Mouse (Mus musculus): Measurements from ENCODE around the gene Bhlhe41. TPM values are rescaled to one million over a fixed set of nuclear protein-coding genes. Genes with fewer than 3 reads are reported as not detected.

Bhlhe41 gene
- polyA plus RNA-seq, 1 experiment from 2014 or later: 2.7 TPM

DNA sequence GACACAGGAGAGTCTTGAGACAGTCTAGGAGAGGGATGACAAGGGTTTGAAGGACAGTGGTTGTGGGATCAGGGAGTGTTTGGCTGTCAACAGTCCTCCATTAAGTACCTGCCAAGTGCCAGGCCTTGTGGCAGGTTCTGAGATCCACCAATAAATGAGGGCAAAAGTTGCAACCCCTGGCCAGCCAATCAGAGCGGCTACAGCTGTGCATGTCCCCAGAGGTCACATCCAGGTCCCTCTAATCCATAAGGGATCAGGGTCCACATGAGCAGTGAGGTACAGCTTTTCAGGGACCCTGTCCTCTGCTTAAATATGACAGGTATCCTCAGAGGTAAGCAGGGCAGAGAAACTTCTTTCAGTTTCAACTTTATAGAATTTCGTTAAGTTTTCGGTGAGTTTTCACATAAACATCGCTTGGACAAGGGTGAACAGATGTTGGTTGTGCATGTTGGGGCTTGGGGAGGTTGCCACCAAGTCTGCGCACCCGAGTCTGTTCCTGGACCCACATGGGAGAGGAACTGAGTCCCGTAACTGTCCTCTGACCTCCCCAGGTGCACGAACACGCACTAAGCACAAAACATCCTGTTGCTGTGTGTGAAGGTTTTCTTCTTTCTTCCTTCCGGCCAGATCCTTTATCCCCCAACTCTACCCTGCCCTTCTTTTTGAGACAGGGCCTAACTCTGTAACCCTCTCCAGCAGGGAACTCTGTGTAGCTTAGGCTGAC is 11.8 kb downstream of the Bhlhe41 start:
- H3K27me3 ChIP-seq: no peaks in the 10 kb centered on the region
- 88% methylated on average over 10 of the region's 10 CpGs for WGBS
- H3K9me3 ChIP-seq: no peaks in the 10 kb centered on the region
- H3K27ac ChIP-seq: no peak overlapping the region
- H3K9ac ChIP-seq: no peak overlapping the region
- peaks cover 23% of the 10 kb centered on the region for H3K4me1 ChIP-seq
- H3K36me3 ChIP-seq: no peaks in the 10 kb centered on the region
- no peak for ATAC-seq (ENCODE audit: low FRiP score, low read depth)
- H3K4me2 ChIP-seq (replicated peaks): no peak overlapping the region
- H3K4me3 ChIP-seq: no peak overlapping the region

DNA sequence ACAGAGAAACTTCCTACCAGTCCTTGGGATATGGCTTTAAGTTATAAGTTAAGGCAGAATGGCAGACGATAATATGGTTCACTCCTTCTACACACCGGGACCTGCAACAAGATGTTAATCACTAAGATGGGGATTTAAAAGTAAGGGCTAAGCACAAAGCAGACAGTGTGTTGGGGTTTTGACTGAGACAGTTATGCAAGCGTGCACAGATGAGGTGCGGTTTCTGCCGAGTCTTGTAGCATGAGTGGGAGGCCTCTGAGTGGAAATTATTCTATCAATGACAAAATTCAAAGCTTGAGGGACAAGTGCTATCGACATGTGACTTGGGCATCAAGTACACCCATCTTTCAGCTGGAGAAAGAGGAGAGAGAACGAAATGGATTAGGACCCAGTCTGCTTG is 12.7 kb downstream of the Bhlhe41 start:
- WGBS: 87% methylated on average over 7 of the region's 7 CpGs
- Histone ChIP-seq H3K36me3 (no peaks in the 10 kb centered on the region), H3K9me3 (no peaks in the 10 kb centered on the region), H3K27me3 (no peaks in the 10 kb centered on the region), H3K9ac (no peak overlapping the region), H3K4me3 (no peak overlapping the region), H3K4me1 (peaks cover 23% of the 10 kb centered on the region), H3K27ac (no peak overlapping the region), H3K4me2 (replicated peaks) (no peak overlapping the region)
- ATAC-seq (ENCODE audit: low FRiP score, low read depth): no peak

DNA sequence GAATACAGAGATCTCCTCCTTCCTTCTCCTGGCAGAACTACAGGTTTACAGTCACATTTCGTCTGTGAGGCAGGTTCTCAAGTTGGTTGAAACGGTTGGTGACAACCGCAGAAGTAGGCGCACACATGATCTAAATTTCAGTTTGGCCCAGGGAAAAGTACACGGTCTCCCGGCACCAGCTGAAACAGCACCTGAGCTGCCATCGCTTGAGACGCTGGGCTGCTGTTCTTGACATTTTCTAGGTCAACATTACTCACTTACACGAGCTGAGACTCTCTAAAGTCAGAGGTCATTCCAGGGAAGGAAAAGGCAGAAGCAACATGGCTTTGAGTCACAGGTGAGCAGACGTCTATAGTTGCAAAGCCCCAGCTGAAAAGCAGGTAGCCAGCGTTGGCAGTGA is 13.4 kb downstream of the Bhlhe41 start:
- WGBS: 81% methylated on average over 11 of the region's 11 CpGs
- Histone ChIP-seq H3K9me3 (no peaks in the 10 kb centered on the region), H3K4me2 (replicated peaks) (no peak overlapping the region), H3K9ac (no peak overlapping the region), H3K36me3 (no peaks in the 10 kb centered on the region), H3K27me3 (no peaks in the 10 kb centered on the region), H3K27ac (no peak overlapping the region), H3K4me1 (peaks cover 23% of the 10 kb centered on the region), H3K4me3 (no peak overlapping the region)
- ATAC-seq (ENCODE audit: low FRiP score, low read depth): no peak

DNA sequence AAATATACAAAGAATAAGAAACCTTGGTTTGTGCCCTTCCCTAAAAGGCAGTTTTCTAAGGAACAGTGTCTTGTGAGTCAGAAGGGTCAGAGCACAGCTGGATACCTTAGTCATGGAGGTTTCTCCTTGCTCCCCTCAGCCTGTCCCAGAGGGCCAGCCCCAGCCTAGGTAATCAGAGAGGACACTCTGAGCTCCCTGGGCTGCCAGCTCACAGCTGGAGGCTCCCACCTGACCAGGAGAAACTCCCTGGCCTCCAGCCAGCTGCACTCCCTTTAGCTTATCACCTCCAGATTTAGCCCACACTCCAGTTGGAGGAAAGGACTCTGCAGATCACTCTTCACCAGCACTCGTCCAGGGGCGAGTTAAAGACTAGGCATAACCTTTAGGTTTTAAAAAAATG is 14.6 kb downstream of the Bhlhe41 start:
- Histone ChIP-seq H3K27me3 (no peaks in the 10 kb centered on the region), H3K4me1 (peaks cover 17% of the 10 kb centered on the region), H3K36me3 (no peaks in the 10 kb centered on the region), H3K27ac (no peak overlapping the region), H3K4me3 (no peak overlapping the region), H3K4me2 (replicated peaks) (no peak overlapping the region), H3K9ac (no peak overlapping the region), H3K9me3 (no peaks in the 10 kb centered on the region)
- ATAC-seq (ENCODE audit: low FRiP score, low read depth): no peak
- 38% methylated on average over 2 of the region's 2 CpGs for WGBS

DNA sequence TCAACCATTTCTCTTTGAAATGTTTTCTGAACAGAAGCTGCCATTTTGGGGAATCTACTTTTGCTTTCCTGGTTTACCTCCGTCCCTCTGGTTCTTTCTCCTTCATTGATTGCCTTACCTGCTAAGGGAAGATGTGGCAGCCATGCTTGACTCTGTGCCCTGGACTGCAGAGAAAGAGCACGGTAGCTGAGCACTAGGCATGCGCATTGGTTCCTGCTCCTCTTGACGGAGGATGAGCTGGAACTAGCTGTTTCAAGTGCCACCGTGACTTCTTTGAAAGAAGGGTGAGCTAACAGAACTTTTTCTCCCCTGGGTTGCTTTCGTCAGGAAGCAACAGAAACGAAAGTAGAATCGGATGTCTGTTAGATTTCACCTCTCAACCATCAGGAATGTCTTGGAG is 17.7 kb downstream of the Bhlhe41 start:
- H3K27ac ChIP-seq: no peak overlapping the region
- peaks cover 4% of the 10 kb centered on the region for H3K4me1 ChIP-seq
- H3K27me3 ChIP-seq: no peaks in the 10 kb centered on the region
- WGBS: 89% methylated on average over 8 of the region's 8 CpGs
- no peak for ATAC-seq (ENCODE audit: low FRiP score, low read depth)
- H3K9me3 ChIP-seq: no peaks in the 10 kb centered on the region
- no peaks in the 10 kb centered on the region for H3K36me3 ChIP-seq
- no peak overlapping the region for H3K4me2 ChIP-seq (replicated peaks)
- H3K4me3 ChIP-seq: no peak overlapping the region
- no peak overlapping the region for H3K9ac ChIP-seq

DNA sequence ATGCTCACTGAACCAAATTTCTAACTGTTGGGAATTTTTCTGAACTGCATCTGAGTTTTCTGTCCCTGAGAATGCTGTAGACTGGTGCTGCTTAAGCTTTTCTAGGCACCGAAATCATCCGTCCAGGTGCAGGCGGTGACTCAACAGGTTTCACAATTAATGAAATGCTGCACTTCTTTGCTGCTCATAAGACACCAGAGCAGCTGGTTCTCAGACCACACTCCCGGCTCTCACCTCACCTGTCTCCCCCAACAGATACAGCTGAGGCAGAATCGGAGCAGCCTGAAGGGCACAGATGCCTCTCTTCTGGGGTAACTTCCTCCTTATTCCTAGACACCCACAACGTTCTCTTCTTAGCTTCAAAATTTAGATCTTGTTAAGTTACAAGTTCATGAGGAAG is 18.4 kb downstream of the Bhlhe41 start:
- H3K4me1 ChIP-seq: peaks cover 4% of the 10 kb centered on the region
- no peaks in the 10 kb centered on the region for H3K9me3 ChIP-seq
- H3K4me2 ChIP-seq (replicated peaks): no peak overlapping the region
- no peak overlapping the region for H3K4me3 ChIP-seq
- H3K36me3 ChIP-seq: no peaks in the 10 kb centered on the region
- 76% methylated on average over 6 of the region's 6 CpGs for WGBS
- H3K9ac ChIP-seq: no peak overlapping the region
- H3K27me3 ChIP-seq: no peaks in the 10 kb centered on the region
- no peak overlapping the region for H3K27ac ChIP-seq
- ATAC-seq (ENCODE audit: low FRiP score, low read depth): no peak

DNA sequence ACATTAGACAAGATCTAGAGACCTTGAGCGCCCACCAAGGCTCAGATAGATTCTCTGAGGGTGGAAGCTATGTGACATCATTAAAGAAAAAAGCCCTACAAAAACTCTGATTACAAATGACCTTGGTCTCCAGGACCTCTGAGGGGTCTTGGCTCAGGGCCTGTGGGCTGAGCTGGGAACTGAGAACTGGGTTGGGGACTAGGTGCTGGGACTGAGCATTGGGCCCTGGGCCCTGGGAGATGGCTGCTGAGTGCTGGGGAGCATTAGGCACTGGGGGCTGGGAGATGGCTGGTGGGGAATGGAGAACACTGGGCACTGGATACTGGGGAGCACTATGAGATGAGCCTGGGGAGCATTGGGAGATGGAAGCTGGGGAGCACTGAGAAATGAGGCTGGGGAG is 19.3 kb downstream of the Bhlhe41 start:
- Histone ChIP-seq H3K36me3 (no peaks in the 10 kb centered on the region), H3K27me3 (no peaks in the 10 kb centered on the region), H3K4me2 (replicated peaks) (no peak overlapping the region), H3K27ac (no peak overlapping the region), H3K4me1 (peaks cover 4% of the 10 kb centered on the region), H3K9me3 (no peaks in the 10 kb centered on the region), H3K9ac (no peak overlapping the region), H3K4me3 (no peak overlapping the region)
- no peak for ATAC-seq (ENCODE audit: low FRiP score, low read depth)
- WGBS: 87% methylated on average over 1 of the region's 1 CpGs

DNA sequence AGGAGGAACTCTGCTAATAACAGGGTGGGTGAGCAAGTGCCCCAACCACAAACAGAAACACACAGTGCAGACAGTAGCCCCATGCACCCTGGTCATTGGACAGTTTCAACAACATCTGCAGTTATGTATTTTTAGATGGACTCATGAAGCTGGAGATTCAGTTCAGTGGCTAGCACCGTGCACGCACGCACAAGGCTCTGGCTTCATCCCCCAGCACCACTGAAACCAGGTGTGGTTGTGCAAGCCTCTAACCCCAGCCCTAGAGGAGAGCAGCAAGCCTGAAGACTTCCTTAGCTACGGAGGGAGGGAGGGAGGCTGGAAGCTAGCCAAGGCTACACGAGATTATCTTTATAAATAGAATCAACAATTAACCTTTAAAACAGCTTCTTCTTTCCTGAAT is 19.7 kb downstream of the Bhlhe41 start:
- H3K4me1 ChIP-seq: no peaks in the 10 kb centered on the region
- no peaks in the 10 kb centered on the region for H3K36me3 ChIP-seq
- H3K27ac ChIP-seq: no peak overlapping the region
- 70% methylated on average over 5 of the region's 5 CpGs for WGBS
- H3K4me3 ChIP-seq: no peak overlapping the region
- ATAC-seq (ENCODE audit: low FRiP score, low read depth): no peak
- no peaks in the 10 kb centered on the region for H3K9me3 ChIP-seq
- H3K4me2 ChIP-seq (replicated peaks): no peak overlapping the region
- no peak overlapping the region for H3K9ac ChIP-seq
- H3K27me3 ChIP-seq: no peaks in the 10 kb centered on the region

DNA sequence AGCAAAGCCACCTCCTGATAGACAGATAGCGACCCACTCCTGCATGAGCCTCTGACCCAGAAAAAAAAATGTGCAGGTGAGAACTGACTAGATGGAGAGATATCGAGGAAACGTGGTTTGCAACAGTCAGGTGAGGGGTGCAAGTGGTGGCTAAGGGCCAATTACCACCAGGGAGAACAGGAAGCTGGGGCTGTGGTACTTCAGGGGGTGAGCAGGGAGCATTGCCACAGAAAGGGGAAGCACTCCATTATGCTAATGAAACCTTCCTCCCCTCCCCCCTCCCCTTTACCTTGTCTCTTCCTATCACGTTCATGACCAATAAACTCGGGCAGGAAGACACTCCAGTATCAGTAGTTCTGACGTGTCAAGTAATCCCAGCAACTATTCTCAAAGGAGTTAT is 30.0 kb downstream of the Bhlhe41 start:
- H3K36me3 ChIP-seq: no peaks in the 10 kb centered on the region
- H3K4me3 ChIP-seq: no peak overlapping the region
- H3K4me1 ChIP-seq: peaks cover 4% of the 10 kb centered on the region; the same call in 1 of the 2 replicates
- no peak overlapping the region for H3K27ac ChIP-seq
- H3K9me3 ChIP-seq: no peaks in the 10 kb centered on the region
- WGBS: 44% methylated on average over 6 of the region's 6 CpGs
- peaks cover 5% of the 10 kb centered on the region for H3K27me3 ChIP-seq
- ATAC-seq (ENCODE audit: low FRiP score, low read depth): no peak
- no peak overlapping the region for H3K4me2 ChIP-seq (replicated peaks)
- no peak overlapping the region for H3K9ac ChIP-seq

DNA sequence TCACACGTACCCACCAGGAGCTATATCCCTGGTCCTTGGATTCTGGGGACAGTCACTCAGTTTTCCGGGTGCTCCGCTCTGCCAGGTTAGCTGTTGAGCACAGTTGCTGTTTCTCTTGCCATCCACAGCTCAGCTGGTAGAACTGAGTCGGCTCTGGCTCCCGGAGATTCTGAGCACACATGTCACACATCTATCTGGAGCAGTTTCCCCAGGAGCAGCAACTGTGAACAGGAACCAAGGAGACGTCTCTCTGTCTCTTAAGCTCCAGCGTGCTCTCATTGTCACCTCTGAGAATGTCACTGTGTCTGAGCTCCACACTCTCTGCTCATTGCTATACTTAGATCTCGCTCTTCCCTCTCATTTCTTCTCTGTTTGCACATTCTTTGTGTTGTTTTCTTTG is 32.4 kb downstream of the Bhlhe41 start:
- Histone ChIP-seq H3K27ac (no peak overlapping the region), H3K4me1 (peaks cover 4% of the 10 kb centered on the region; the same call in 1 of the 2 replicates), H3K9ac (no peak overlapping the region), H3K9me3 (no peaks in the 10 kb centered on the region), H3K4me2 (replicated peaks) (no peak overlapping the region), H3K27me3 (peaks cover 5% of the 10 kb centered on the region), H3K36me3 (no peaks in the 10 kb centered on the region), H3K4me3 (no peak overlapping the region)
- WGBS: 79% methylated on average over 8 of the region's 8 CpGs
- no peak for ATAC-seq (ENCODE audit: low FRiP score, low read depth)

DNA sequence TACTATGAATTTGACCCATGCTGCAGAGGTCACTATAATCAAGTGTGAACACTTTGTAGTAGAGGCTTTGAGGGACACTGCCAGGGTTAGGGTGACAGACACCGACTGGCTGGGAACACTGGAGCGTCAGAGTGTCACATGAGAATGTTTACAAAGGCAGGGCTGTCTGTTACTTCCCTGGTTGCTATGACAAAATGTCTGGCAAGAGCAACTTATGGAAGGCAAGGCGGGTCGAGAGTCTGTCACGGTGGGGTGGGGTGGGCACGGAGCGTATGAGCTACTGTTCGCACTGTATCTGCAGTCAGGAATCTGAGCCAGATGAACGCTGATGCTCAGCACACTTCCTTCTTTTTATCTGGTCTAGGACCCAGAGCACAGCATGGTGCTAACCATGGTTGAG is 34.7 kb downstream of the Bhlhe41 start:
- Histone ChIP-seq H3K9me3 (no peaks in the 10 kb centered on the region), H3K4me2 (replicated peaks) (no peak overlapping the region), H3K27me3 (peaks cover 5% of the 10 kb centered on the region), H3K4me3 (no peak overlapping the region), H3K36me3 (no peaks in the 10 kb centered on the region), H3K4me1 (peaks cover 4% of the 10 kb centered on the region; the same call in 1 of the 2 replicates), H3K9ac (no peak overlapping the region), H3K27ac (no peak overlapping the region)
- WGBS: 66% methylated on average over 9 of the region's 9 CpGs
- no peak for ATAC-seq (ENCODE audit: low FRiP score, low read depth)

DNA sequence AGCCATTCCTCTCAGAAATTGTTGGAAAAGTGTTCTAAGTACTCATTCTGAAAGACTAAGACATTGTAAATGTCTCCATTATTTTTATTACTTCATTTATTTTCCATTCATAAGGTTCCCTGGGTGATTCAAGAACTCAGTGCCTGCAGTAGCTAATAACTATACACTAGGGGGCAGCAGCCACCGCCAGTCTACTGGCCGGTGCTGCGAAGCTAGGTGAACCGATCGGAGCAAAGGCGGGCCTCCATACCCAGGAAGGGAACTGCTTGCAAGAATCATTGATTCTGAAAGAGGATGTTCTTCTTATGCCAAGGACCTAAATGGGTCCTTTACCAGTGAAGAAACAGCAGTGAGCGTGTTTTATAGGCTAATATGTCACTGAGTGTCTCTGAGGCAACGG is 35.2 kb downstream of the Bhlhe41 start:
- peaks cover 2% of the 10 kb centered on the region; the same call in 1 of the 2 replicates for H3K36me3 ChIP-seq
- H3K9ac ChIP-seq: no peak overlapping the region
- peaks cover 3% of the 10 kb centered on the region; the same call in 1 of the 2 replicates for H3K9me3 ChIP-seq
- H3K4me2 ChIP-seq (replicated peaks): no peak overlapping the region
- H3K27me3 ChIP-seq: peaks cover 5% of the 10 kb centered on the region
- no peak overlapping the region for H3K4me3 ChIP-seq
- peak; percentile 74 for ATAC-seq (ENCODE audit: low FRiP score, low read depth)
- H3K4me1 ChIP-seq: peaks cover 4% of the 10 kb centered on the region; the same call in 1 of the 2 replicates
- no peak overlapping the region for H3K27ac ChIP-seq
- 17% methylated on average over 8 of the region's 8 CpGs for WGBS
